Mouse (Mus musculus) midbrain, postnatal 0 days (tissue): ENCODE measurements at regions not wholly inside any gene's neighbourhood (a gene's known extent, or its start where the extent isn't known, plus 50 kb on each side); places are given as distances from the start of the nearest gene placed in this dataset.
"Not testable (repeated sequence)": the region's sequence is repeated elsewhere in the genome, so short reads cannot be mapped to it uniquely, and the experiment has no call there.

Source experiments
- ATAC-seq: fragments of 200-750 bp; cut with Nextera tagmentation; 2 replicates; pipeline ENCODE4 v1.8.0; 2017; ENCODE audit warnings: moderate number of reproducible peaks, mild to moderate bottlenecking, moderate TSS enrichment, moderate library complexity; ENCODE audit not compliant: low FRiP score
- DNase-seq: peaks from one replicate; pipeline ENCODE4 v3.0.0-alpha.2; 2015; ENCODE audit warnings: low spot score
- H3K27ac ChIP-seq: fragments of 300-500 bp; sonication (generic); 2 replicates; pipeline ENCODE4 v1.5.1; 2014; ENCODE audit warnings: low read depth, mild to moderate bottlenecking, low read length, mixed read lengths
- H3K27me3 ChIP-seq: fragments of 300-500 bp; sonication (generic); 2 replicates; pipeline ENCODE4 v1.6.1; 2014; ENCODE audit warnings: low read length, control low read depth, mixed read lengths; ENCODE audit not compliant: insufficient read depth
- H3K36me3 ChIP-seq: fragments of 300-500 bp; sonication (generic); 2 replicates; pipeline ENCODE4 v1.6.1; 2014; ENCODE audit warnings: low read length, control low read depth, mixed read lengths; ENCODE audit not compliant: insufficient read depth
- H3K4me1 ChIP-seq: fragments of 300-500 bp; sonication (generic); 2 replicates; pipeline ENCODE4 v1.6.1; 2014; ENCODE audit warnings: mild to moderate bottlenecking, control low read depth, antibody characterized with exemption, low read length, mixed read lengths; ENCODE audit not compliant: insufficient read depth
- H3K4me2 ChIP-seq: fragments of 300-500 bp; sonication (generic); 2 replicates; pipeline ENCODE4 v1.6.1; 2014; ENCODE audit warnings: low read depth, mild to moderate bottlenecking, low read length, mixed read lengths; ENCODE audit not compliant: poor library complexity, severe bottlenecking
- H3K4me3 ChIP-seq: fragments of 300-500 bp; sonication (generic); 2 replicates; pipeline ENCODE4 v1.5.1; 2014; ENCODE audit warnings: low read depth, mild to moderate bottlenecking, low read length, moderate library complexity
- H3K9ac ChIP-seq: fragments of 300-500 bp; sonication (generic); replicated peaks from 2 replicates; pipeline ENCODE4 v1.6.1; 2014; ENCODE audit warnings: mild to moderate bottlenecking, low read length, moderate library complexity, mixed read lengths; ENCODE audit not compliant: poor library complexity, severe bottlenecking
- H3K9me3 ChIP-seq: fragments of 300-500 bp; sonication (generic); 2 replicates; pipeline ENCODE4 v1.6.1; 2016; ENCODE audit warnings: low read length, control low read depth
- CTCF ChIP-seq: IDR thresholded peaks from 2 replicates; pipeline ENCODE4 v1.5.1; 2016; ENCODE audit warnings: antibody characterized with exemption, mild to moderate bottlenecking
- WGBS: fragments of 180-500 bp; shearing (Covaris S2); extraction: QIAGEN DNeasy Blood & Tissue Kit; methylation state at CpG from one replicate; pipeline ENCODE4 v1.1.7; 2014; 5-methylcytosine and 5-hydroxymethylcytosine counted together

- H3K9ac ChIP-seq, H3K4me2 ChIP-seq, H3K4me3 ChIP-seq, H3K27me3 ChIP-seq, H3K4me1 ChIP-seq, H3K27ac ChIP-seq, H3K36me3 ChIP-seq, DNase-seq, ATAC-seq, H3K9me3 ChIP-seq: not testable (repeated sequence)
- no CpG with 5 or more reads among the region's 3 CpGs for WGBS
Observed at GRCm38 (mm10) chr4:3497392-3497791, 312.2 kb upstream of the Vmn1r3 start.

- H3K9ac ChIP-seq, ATAC-seq, H3K4me3 ChIP-seq, H3K4me2 ChIP-seq, H3K36me3 ChIP-seq, H3K4me1 ChIP-seq, H3K27ac ChIP-seq, H3K27me3 ChIP-seq, DNase-seq, H3K9me3 ChIP-seq: not testable (repeated sequence)
- 89% methylated on average over 1 of the region's 1 CpGs for WGBS
Observed at GRCm38 (mm10) chr4:3495987-3496386, 310.8 kb upstream of the Vmn1r3 start.

- H3K4me1 ChIP-seq, H3K36me3 ChIP-seq, H3K9me3 ChIP-seq, H3K4me2 ChIP-seq, DNase-seq, ATAC-seq, H3K27me3 ChIP-seq, H3K27ac ChIP-seq, H3K9ac ChIP-seq, H3K4me3 ChIP-seq: not testable (repeated sequence)
- WGBS: no CpG with 5 or more reads among the region's 5 CpGs
Observed at GRCm38 (mm10) chr4:3494123-3494681, 309.0 kb upstream of the Vmn1r3 start.

GRCm38 (mm10) chr4:3490901-3491300 lies 305.7 kb upstream of the Vmn1r3 start:
- not testable (repeated sequence) for DNase-seq, H3K4me1 ChIP-seq, H3K9me3 ChIP-seq, H3K4me3 ChIP-seq, H3K36me3 ChIP-seq, H3K27me3 ChIP-seq, H3K9ac ChIP-seq, H3K27ac ChIP-seq, H3K4me2 ChIP-seq
- WGBS: no CpG with 5 or more reads among the region's 5 CpGs
- ATAC-seq: peak; percentile 23; the same call in 1 of the 2 replicates

GRCm38 (mm10) chr4:3482092-3482491 lies 296.9 kb upstream of the Vmn1r3 start:
- no peak overlapping the region for H3K4me3 ChIP-seq
- no peaks in the 10 kb centered on the region for H3K36me3 ChIP-seq
- no peaks in the 10 kb centered on the region for H3K9me3 ChIP-seq
- no peaks in the 10 kb centered on the region for H3K27me3 ChIP-seq
- H3K9ac ChIP-seq: no peak overlapping the region
- H3K27ac ChIP-seq: no peak overlapping the region
- TF ChIP-seq CTCF: no peak
- H3K4me1 ChIP-seq: no peaks in the 10 kb centered on the region
- DNase-seq: no peak
- no peak for ATAC-seq
- WGBS: 85% methylated on average over 2 of the region's 2 CpGs
- H3K4me2 ChIP-seq: no peak overlapping the region

DNA sequence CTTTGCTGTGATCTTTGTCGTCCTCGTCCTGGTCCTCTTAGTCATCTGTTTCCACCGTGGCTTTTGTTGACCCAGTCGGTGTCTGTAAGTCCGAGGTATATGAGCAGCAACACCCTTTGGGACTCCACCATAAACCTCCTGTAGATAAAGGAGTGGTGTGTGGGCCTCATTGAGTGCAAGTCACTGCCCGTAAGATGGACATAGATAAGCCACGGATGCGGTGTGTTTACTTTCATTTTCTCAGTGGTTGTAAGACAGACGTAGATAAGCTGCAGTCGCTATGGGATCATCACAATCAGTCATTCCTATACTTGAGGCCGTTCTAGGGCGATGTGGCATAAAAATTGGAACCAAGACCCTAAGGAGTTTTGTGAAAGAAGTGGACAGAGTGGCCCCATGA lies 271.6 kb upstream of the Vmn1r3 start:
- Histone ChIP-seq H3K9ac (no peak overlapping the region), H3K36me3 (no peaks in the 10 kb centered on the region), H3K4me3 (no peak overlapping the region), H3K27me3 (no peaks in the 10 kb centered on the region), H3K4me1 (no peaks in the 10 kb centered on the region), H3K27ac (no peak overlapping the region), H3K4me2 (no peak overlapping the region), H3K9me3 (0 out of 2 replicates have a peak, but pooled peaks cover 5% of the 10 kb centered on the region)
- WGBS: 93% methylated on average over 12 of the region's 12 CpGs
- no peak for ATAC-seq
- TF ChIP-seq CTCF: no peak
- DNase-seq: no peak

DNA sequence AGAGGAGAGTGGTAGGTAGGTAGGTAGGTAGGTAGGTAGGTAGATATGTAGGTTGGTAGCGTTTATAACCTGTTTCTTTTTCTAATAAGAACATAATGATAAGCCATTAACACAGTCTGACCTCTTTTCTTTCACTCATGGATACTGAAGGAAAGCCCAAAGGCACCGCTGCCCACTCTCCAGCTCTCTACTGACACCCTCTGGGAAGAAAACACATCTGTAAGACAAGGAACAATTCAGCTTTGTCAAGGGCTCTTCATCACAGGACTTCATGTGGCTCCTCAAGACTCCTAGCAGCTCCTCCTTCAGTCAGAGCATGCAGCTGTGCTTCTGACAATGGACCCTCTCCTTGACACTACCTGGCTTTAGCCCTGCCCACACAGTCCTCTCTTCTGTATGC lies 252.2 kb upstream of the Vmn1r3 start:
- H3K4me2 ChIP-seq, H3K27me3 ChIP-seq, DNase-seq, H3K4me3 ChIP-seq, H3K36me3 ChIP-seq, ATAC-seq, H3K4me1 ChIP-seq, H3K27ac ChIP-seq, H3K9ac ChIP-seq: not testable (repeated sequence)
- 90% methylated on average over 2 of the region's 2 CpGs for WGBS
- peaks cover 22% of the 10 kb centered on the region for H3K9me3 ChIP-seq
